Mouse (Mus musculus) limb, embryonic 14.5 days (tissue): ENCODE data around the gene Cyp2d26. TPM values are rescaled to one million over a fixed set of nuclear protein-coding genes. Genes with fewer than 3 reads are reported as not detected.
"Not testable (repeated sequence)": the region's sequence is repeated elsewhere in the genome, so short reads cannot be mapped to it uniquely, and the experiment has no call there.

ENCODE experiments used
- ATAC-seq: fragments of 200-750 bp; cut with Nextera tagmentation; 2 replicates; pipeline ENCODE4 v1.8.0; 2017; ENCODE audit warnings: low read depth, moderate number of reproducible peaks, moderate TSS enrichment; ENCODE audit not compliant: low FRiP score
- DNase-seq: peaks from one replicate; pipeline ENCODE4 v3.0.0-alpha.2; 2015; ENCODE audit warnings: low spot score
- H3K27ac ChIP-seq: fragments of 300-500 bp; sonication (generic); replicated peaks from 2 replicates; pipeline ENCODE4 v1.5.1; 2014; ENCODE audit warnings: low read depth, mild to moderate bottlenecking, low read length, moderate library complexity, mixed read lengths
- H3K27me3 ChIP-seq: fragments of 300-500 bp; sonication (generic); 2 replicates; pipeline ENCODE4 v1.6.1; 2014; ENCODE audit warnings: low read length, mixed read lengths; ENCODE audit not compliant: control insufficient read depth, insufficient read depth
- H3K36me3 ChIP-seq: fragments of 300-500 bp; sonication (generic); 2 replicates; pipeline ENCODE4 v1.6.1; 2014; ENCODE audit warnings: mild to moderate bottlenecking, low read length, moderate library complexity, mixed read lengths; ENCODE audit not compliant: control insufficient read depth, insufficient read depth
- H3K4me1 ChIP-seq: fragments of 300-500 bp; sonication (generic); 2 replicates; pipeline ENCODE4 v1.6.1; 2014; ENCODE audit warnings: antibody characterized with exemption, low read length, mixed read lengths; ENCODE audit not compliant: control insufficient read depth, insufficient read depth
- H3K4me2 ChIP-seq: fragments of 300-500 bp; sonication (generic); replicated peaks from 2 replicates; pipeline ENCODE4 v1.6.1; 2014; ENCODE audit warnings: low read depth, mild to moderate bottlenecking, low read length, moderate library complexity; ENCODE audit not compliant: severe bottlenecking
- H3K4me3 ChIP-seq: fragments of 300-500 bp; sonication (generic); replicated peaks from 2 replicates; pipeline ENCODE4 v1.5.1; 2014; ENCODE audit warnings: low read length
- H3K9ac ChIP-seq: fragments of 300-500 bp; sonication (generic); 2 replicates; pipeline ENCODE4 v1.6.1; 2014; ENCODE audit warnings: mild to moderate bottlenecking, low read depth, low read length, moderate library complexity; ENCODE audit not compliant: severe bottlenecking
- H3K9me3 ChIP-seq: fragments of 300-500 bp; sonication (generic); 2 replicates; pipeline ENCODE4 v1.6.1; 2016; ENCODE audit warnings: low read length; ENCODE audit not compliant: control insufficient read depth
- POLR2A ChIP-seq: fragments of 200-500 bp; IDR thresholded peaks from 2 replicates; pipeline ENCODE4 v1.8.0; 2012; ENCODE audit warnings: inconsistent platforms, mild to moderate bottlenecking, moderate library complexity, borderline replicate concordance; ENCODE audit not compliant: insufficient read depth, insufficient read length; ENCODE audit errors: extremely low read depth
- WGBS: fragments of 180-500 bp; shearing (Covaris S2); extraction: QIAGEN DNeasy Blood & Tissue Kit; methylation state at CpG from one replicate; pipeline ENCODE4 v1.1.7; 2014; 5-methylcytosine and 5-hydroxymethylcytosine counted together
- polyA plus RNA-seq, 2 experiments: library from polyadenylated mRNA; depleted of rRNA in 1 of 2; stranded (reverse) in 1 of 2; unstranded in 1 of 2; fragments of >200 nt; fragmentation: Nextera tagmentation in 1 of 2; extraction: Ambion mirVana in 1 of 2; gene quantifications; 2 replicates each; pipeline versions ENCODE4 v1.2.1 to v1.2.3; 2012 to 2014

The Cyp2d26 gene
- polyA plus RNA-seq, 2 experiments = 0.20 TPM; not detected in 1

GRCm38 (mm10) chr15:82784581-82784980 is 9.5 kb downstream of the Cyp2d26 start:
- no peak for ATAC-seq
- no peaks in the 10 kb centered on the region for H3K9me3 ChIP-seq
- WGBS = 85% methylated on average over 1 of the region's 1 CpGs

DNA sequence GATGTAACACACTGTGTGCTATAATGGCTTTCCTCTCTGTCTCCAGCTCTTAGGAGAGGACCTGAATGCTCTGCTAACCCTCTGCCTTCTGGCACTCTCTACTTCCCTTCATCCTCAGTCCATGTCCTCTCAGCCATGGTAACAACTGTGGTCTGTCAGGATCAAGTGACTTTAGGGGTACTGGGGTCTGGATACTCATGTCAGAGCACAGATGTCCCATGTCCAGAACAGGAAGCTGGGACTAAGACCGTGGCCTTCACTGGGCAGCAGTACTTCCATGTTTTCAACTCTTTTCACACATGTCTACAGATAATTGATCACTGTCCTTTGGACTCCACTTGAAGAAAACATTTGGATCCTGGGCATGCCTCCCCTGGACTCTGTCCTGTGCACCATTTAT is 10.3 kb downstream of the Cyp2d26 start:
- ATAC-seq = no peak
- 89% methylated on average over 1 of the region's 1 CpGs for WGBS
- H3K27ac ChIP-seq = no peak overlapping the region
- no peaks in the 10 kb centered on the region for H3K4me1 ChIP-seq
- no peak overlapping the region for H3K9ac ChIP-seq
- H3K4me2 ChIP-seq = no peak overlapping the region
- H3K27me3 ChIP-seq = no peaks in the 10 kb centered on the region
- H3K4me3 ChIP-seq = no peak overlapping the region
- no peaks in the 10 kb centered on the region for H3K36me3 ChIP-seq
- no peak for TF ChIP-seq POLR2A
- H3K9me3 ChIP-seq = no peaks in the 10 kb centered on the region
- DNase-seq = no peak

More at GRCm38 (mm10) chr15:82784581-82784980, 9.5 kb downstream of the Cyp2d26 start:
- no peak for DNase-seq
- Histone ChIP-seq H3K4me1 (no peaks in the 10 kb centered on the region), H3K4me3 (no peak overlapping the region), H3K27ac (no peak overlapping the region), H3K9ac (no peak overlapping the region), H3K4me2 (no peak overlapping the region), H3K27me3 (no peaks in the 10 kb centered on the region), H3K36me3 (no peaks in the 10 kb centered on the region)
- no peak for TF ChIP-seq POLR2A

GRCm38 (mm10) chr15:82777856-82778255 is 16.2 kb downstream of the Cyp2d26 start:
- H3K27me3 ChIP-seq, H3K4me2 ChIP-seq, H3K36me3 ChIP-seq, H3K9me3 ChIP-seq, H3K9ac ChIP-seq, H3K4me3 ChIP-seq, H3K4me1 ChIP-seq, H3K27ac ChIP-seq, ATAC-seq, DNase-seq: not testable (repeated sequence)
- WGBS = 85% methylated on average over 5 of the region's 5 CpGs

DNA sequence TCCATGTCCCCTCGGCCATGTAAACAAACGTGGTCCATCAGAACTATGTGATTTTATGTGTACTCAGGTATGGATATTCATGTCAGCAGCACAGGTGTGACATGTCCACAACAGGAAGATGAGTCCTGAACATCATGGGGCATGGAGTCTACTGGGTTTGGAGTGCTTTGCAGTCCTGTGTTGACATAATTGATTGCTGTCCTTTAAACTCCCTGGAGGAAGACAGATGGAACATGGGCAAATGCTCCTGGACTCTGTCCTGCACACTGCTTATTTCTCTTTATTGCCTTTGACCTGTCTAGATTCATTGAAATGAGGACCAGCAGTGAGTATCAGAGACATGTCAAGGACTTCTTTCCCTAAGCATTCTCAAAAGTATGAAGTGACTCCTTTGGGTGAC is 28.2 kb downstream of the Cyp2d26 start:
- Histone ChIP-seq H3K9ac (no peak overlapping the region), H3K4me2 (no peak overlapping the region), H3K9me3 (no peaks in the 10 kb centered on the region), H3K4me1 (no peaks in the 10 kb centered on the region), H3K36me3 (no peaks in the 10 kb centered on the region), H3K27me3 (no peaks in the 10 kb centered on the region), H3K27ac (no peak overlapping the region), H3K4me3 (no peak overlapping the region)
- ATAC-seq (no peak), DNase-seq (no peak)
- TF ChIP-seq POLR2A = no peak
- WGBS = 88% methylated on average over 2 of the region's 2 CpGs

DNA sequence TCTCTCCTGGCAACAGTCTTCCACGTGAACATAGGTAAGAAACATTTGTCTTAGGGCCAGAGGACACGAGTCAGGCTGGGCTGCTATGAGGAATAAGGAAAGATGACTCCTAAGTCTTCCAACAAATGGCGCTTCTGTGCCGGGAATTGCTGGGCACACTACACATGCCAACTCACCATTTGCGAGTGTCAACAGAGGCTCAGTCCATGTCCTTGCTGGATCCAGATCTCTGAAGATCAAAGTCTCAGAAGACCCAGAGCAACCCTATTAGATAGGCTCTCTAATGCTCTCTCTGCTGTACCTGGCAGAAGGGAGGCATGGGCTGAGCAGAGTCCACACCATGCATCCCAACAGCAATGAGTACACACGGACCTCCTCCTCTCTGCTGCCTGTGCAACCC is 29.2 kb downstream of the Cyp2d26 start:
- no peak overlapping the region for H3K27ac ChIP-seq
- no peak for ATAC-seq
- H3K4me1 ChIP-seq = no peaks in the 10 kb centered on the region
- TF ChIP-seq POLR2A = no peak
- no peaks in the 10 kb centered on the region for H3K36me3 ChIP-seq
- WGBS = 81% methylated on average over 6 of the region's 6 CpGs
- DNase-seq = no peak
- no peak overlapping the region for H3K9ac ChIP-seq
- no peak overlapping the region for H3K4me2 ChIP-seq
- H3K9me3 ChIP-seq = no peaks in the 10 kb centered on the region
- no peaks in the 10 kb centered on the region for H3K27me3 ChIP-seq
- no peak overlapping the region for H3K4me3 ChIP-seq
